Mouse (Mus musculus) limb, embryonic 13.5 days (tissue): ENCODE results near the gene Edc4. TPM values are rescaled to one million over a fixed set of nuclear protein-coding genes. Genes with fewer than 3 reads are reported as not detected.
A peak's percentile ranks its signal among the peaks of the same experiment; 100 is the strongest.
"Not testable (repeated sequence)": the region's sequence is repeated elsewhere in the genome, so short reads cannot be mapped to it uniquely, and the experiment has no call there.

Experiments used
- ATAC-seq: fragments of 200-750 bp; cut with Nextera tagmentation; 2 replicates; pipeline ENCODE4 v1.8.0; 2017; ENCODE audit warnings: low read depth, moderate number of reproducible peaks, moderate TSS enrichment; ENCODE audit not compliant: low FRiP score
- H3K27ac ChIP-seq: fragments of 300-500 bp; sonication (generic); 2 replicates; pipeline ENCODE4 v1.5.1; 2015; ENCODE audit warnings: inconsistent platforms, mild to moderate bottlenecking, moderate library complexity
- H3K27me3 ChIP-seq: fragments of 300-500 bp; sonication (generic); 2 replicates; pipeline ENCODE4 v1.6.1; 2015; ENCODE audit warnings: mild to moderate bottlenecking, inconsistent platforms
- H3K36me3 ChIP-seq: fragments of 300-500 bp; sonication (generic); 2 replicates; pipeline ENCODE4 v1.6.1; 2015; ENCODE audit warnings: inconsistent platforms, mild to moderate bottlenecking, moderate library complexity
- H3K4me1 ChIP-seq: fragments of 300-500 bp; sonication (generic); 2 replicates; pipeline ENCODE4 v1.6.1; 2015; ENCODE audit warnings: inconsistent platforms
- H3K4me2 ChIP-seq: fragments of 300-500 bp; sonication (generic); replicated peaks from 2 replicates; pipeline ENCODE4 v1.6.1; 2015; ENCODE audit warnings: inconsistent platforms, mild to moderate bottlenecking, moderate library complexity
- H3K4me3 ChIP-seq: fragments of 300-500 bp; sonication (generic); 2 replicates; pipeline ENCODE4 v1.5.1; 2015; ENCODE audit warnings: moderate library complexity, mild to moderate bottlenecking, inconsistent platforms
- H3K9ac ChIP-seq: fragments of 300-500 bp; sonication (generic); 2 replicates; pipeline ENCODE4 v1.6.1; 2015; ENCODE audit warnings: mild to moderate bottlenecking, inconsistent platforms
- H3K9me3 ChIP-seq: fragments of 300-500 bp; sonication (generic); 2 replicates; pipeline ENCODE4 v1.6.1; 2016; ENCODE audit warnings: inconsistent platforms
- WGBS: fragments of 180-500 bp; shearing (Covaris S2); methylation state at CpG from one replicate; pipeline ENCODE4 v1.1.7; 2015; 5-methylcytosine and 5-hydroxymethylcytosine counted together
- polyA plus RNA-seq: library from polyadenylated mRNA; unstranded; fragments of >200 nt; fragmentation: Nextera tagmentation; extraction: Ambion mirVana; gene quantifications from 2 replicates; pipeline ENCODE4 v1.2.1, GENCODE M21; 2015

The Edc4 gene
- 54.6 and 61.5 TPM in 2 replicates for polyA plus RNA-seq

DNA sequence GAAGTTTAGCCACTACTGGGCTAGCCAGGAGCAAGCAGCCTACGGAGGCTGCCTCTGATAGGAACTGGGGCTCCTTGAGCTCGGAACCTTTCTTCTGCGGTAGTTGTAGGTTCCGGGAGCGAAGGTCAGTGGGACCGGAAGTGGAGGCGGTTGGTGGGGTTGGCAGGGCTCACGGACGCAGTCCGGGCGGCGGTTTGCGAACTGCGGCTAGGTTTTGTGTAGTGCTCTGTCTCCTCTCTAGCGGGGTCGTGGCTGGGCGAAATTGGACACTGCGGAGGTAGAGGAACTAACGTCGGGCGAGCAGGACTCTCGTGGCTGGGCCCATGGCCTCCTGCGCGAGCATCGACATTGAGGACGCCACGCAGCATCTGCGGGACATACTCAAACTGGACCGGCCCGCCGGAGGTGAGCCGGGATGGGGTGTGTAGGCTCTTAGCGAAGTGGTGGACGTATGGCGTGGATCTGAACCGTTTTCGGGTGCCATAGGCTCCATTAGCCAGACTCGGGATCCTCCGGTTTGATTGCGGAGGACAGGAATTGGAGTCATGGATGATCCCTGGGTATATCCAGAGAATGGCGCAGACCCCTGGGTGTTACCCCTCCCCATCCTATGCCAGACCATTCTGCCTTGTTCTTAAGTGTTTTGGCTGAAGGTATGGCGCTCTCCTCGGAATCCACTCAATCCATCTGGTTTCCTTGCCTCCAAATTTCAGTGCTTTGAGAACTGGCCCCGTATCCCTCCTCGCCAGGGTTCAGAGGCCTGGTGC is at the start of gene Edc4:
Gene Edc4 (plus strand): TSS at position 128 of the 767 bp plus-strand sequence.
- Histone ChIP-seq H3K9me3 (no peaks in the 10 kb centered on the region), H3K27me3 (no peaks in the 10 kb centered on the region), H3K4me1 (peaks cover 24% of the 10 kb centered on the region), H3K9ac (peak within 1 kb of the TSS; percentile 90), H3K27ac (peak within 1 kb of the TSS; percentile 56; the same call in 1 of the 2 replicates), H3K4me3 (peak within 1 kb of the TSS; percentile 88), H3K36me3 (peaks cover 57% of the 10 kb centered on the region), H3K4me2 (peak within 1 kb of the TSS; percentile 86)
- peak; percentile 80 for ATAC-seq
- under 1% methylated on average over 45 of the region's 45 CpGs for WGBS

DNA sequence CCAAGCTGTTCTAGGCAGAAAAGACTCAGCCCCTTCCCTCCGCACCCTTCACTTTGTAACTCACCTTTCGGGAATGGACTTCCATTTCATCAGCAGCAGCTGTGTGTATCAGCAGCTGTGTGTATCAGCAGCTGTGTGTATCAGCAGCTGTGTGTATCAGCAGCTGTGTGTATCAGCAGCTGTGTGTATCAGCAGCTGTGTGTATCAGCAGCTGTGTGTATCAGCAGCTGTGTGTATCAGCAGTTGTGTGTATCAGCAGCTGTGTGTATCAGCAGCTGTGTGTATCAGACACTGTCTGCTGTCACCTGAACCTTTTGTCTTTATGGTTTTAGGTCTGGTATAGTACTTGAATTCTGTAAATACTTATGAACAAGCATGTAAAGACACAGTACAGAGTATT is 46.9 kb upstream of the Edc4 start:
- H3K4me1 ChIP-seq, ATAC-seq, H3K9ac ChIP-seq, H3K27me3 ChIP-seq, H3K36me3 ChIP-seq, H3K9me3 ChIP-seq, H3K27ac ChIP-seq, H3K4me3 ChIP-seq, H3K4me2 ChIP-seq: not testable (repeated sequence)
- WGBS, result 77% methylated on average over 2 of the region's 2 CpGs

DNA sequence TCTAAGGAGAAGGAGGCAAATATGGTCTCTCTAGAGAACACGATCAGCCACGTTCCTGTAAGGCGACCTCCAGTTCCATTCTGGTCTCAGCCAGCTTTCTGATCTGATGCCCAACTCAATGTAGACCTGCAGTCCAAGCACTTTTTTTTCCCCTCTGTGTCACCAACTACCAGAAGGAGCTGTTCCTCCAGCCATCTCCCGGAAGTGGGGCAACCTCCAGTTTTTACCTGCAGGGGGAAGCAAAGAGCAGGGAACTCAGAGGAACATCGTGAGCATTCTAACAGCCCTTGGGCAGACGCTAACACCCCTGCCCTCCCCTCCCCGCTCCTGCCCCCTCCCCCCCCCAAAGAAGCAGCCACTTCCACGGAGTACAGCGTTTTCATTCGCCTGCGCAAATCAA is 45.4 kb upstream of the Edc4 start:
- ATAC-seq, result no peak
- H3K9ac ChIP-seq, result no peak overlapping the region
- no peaks in the 10 kb centered on the region for H3K27me3 ChIP-seq
- no peaks in the 10 kb centered on the region for H3K4me1 ChIP-seq
- 27% methylated on average over 11 of the region's 11 CpGs for WGBS
- H3K4me3 ChIP-seq, result no peak overlapping the region
- 0 out of 2 replicates have a peak overlapping the region, but pooled peaks have one; percentile 11 for H3K4me2 ChIP-seq
- no peaks in the 10 kb centered on the region for H3K36me3 ChIP-seq
- H3K27ac ChIP-seq, result no peak overlapping the region
- H3K9me3 ChIP-seq, result no peaks in the 10 kb centered on the region

DNA sequence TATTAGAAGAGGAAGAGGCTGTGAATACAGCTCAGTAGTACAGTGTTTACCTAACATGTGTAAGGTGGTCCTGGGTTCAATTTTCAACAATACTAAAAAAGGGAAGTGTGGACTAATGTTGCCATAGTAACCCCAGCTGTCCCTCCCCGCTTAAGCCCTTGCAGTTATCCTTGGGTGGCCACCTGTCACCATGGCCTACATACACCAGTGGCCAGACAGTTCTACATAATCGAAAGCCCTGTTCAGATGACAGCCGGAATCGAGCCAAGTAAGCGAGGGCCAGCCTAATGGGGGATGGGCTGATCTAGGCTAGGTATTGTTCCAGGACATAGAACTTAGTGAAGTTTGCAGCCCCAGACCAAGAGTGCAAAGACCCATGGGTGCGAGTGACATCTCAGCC is 43.7 kb upstream of the Edc4 start:
- no peak overlapping the region for H3K9ac ChIP-seq
- 84% methylated on average over 6 of the region's 6 CpGs for WGBS
- ATAC-seq, result no peak

DNA sequence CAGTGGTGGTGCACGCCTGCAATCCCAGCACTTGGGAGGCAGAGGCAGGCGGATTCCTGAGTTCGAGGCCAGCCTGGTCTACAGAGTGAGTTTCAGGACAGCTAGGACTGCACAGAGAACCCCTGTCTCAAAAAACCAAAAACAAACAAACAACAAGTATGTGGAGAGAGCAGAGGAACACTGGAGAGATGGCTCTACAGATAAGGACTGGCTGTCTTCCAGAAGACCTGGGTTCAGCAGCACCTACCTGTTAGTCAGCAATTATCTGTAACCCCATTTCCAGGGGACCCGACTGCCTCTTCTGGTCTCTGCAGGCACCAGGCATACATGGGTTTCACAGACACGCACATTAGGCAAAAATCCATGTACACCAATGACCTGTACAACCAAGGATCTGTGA is 41.5 kb upstream of the Edc4 start:
- Histone ChIP-seq H3K4me1 (no peaks in the 10 kb centered on the region), H3K27ac (no peak overlapping the region), H3K36me3 (peaks cover 30% of the 10 kb centered on the region), H3K27me3 (no peaks in the 10 kb centered on the region), H3K9me3 (no peaks in the 10 kb centered on the region), H3K4me3 (no peak overlapping the region), H3K4me2 (no peak overlapping the region), H3K9ac (no peak overlapping the region)
- no peak for ATAC-seq
- 86% methylated on average over 5 of the region's 5 CpGs for WGBS

More for the DNA sequence above, 43.7 kb upstream of the Edc4 start:
- H3K36me3 ChIP-seq, result peaks cover 11% of the 10 kb centered on the region
- H3K4me3 ChIP-seq, result no peak overlapping the region
- H3K27me3 ChIP-seq, result no peaks in the 10 kb centered on the region
- no peaks in the 10 kb centered on the region for H3K4me1 ChIP-seq
- no peaks in the 10 kb centered on the region for H3K9me3 ChIP-seq
- no peak overlapping the region for H3K27ac ChIP-seq
- no peak overlapping the region for H3K4me2 ChIP-seq

DNA sequence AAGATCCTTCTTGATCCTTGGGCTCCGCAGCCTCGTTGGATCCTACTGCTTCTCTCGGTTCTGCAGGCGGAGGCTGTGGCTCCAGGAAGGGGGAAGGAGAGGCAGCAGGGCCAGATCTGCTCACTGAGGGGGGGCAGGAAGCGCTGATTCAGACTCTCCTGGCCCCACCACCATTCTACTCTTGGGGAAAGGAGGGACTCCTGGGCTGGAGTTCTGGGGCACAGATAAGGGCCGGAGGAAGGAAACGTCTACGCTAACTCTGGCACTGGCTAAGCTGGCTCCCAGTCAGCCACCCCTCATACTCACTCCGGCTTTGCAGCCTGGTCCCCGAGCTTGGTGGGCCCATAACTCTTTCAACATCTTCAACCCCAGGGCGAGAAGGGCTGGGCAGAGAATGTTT is 34.0 kb upstream of the Edc4 start:
- Histone ChIP-seq H3K4me2 (no peak overlapping the region), H3K4me3 (no peak overlapping the region), H3K36me3 (peaks cover 79% of the 10 kb centered on the region), H3K27ac (no peak overlapping the region), H3K4me1 (peaks cover 8% of the 10 kb centered on the region), H3K9me3 (no peaks in the 10 kb centered on the region), H3K9ac (no peak overlapping the region), H3K27me3 (no peaks in the 10 kb centered on the region)
- WGBS, result 89% methylated on average over 11 of the region's 11 CpGs
- no peak for ATAC-seq

DNA sequence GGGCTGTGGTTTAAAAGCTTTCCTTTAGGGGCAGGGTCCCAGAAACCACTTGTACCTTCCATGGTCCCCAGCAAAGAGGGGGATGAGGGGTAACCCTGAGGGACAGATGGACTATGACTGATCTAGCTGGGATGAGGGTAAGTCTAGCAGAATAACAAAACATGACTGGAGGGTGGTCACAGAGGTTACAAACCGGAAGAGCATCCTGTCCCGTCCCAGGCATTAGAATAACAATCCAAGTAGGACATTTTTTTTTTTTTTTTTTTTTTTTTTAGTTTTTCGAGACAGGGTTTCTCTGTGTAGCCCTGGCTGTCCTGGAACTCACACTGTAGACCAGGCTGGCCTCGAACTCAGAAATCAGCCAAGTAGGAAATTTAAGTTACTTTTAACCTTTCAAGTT is 30.7 kb upstream of the Edc4 start:
- 88% methylated on average over 4 of the region's 4 CpGs for WGBS
- Histone ChIP-seq H3K4me1 (peaks cover 12% of the 10 kb centered on the region), H3K4me3 (no peak overlapping the region), H3K36me3 (peaks cover 49% of the 10 kb centered on the region), H3K4me2 (peak overlapping the region; percentile 70), H3K9me3 (no peaks in the 10 kb centered on the region), H3K27ac (no peak overlapping the region), H3K27me3 (no peaks in the 10 kb centered on the region), H3K9ac (no peak overlapping the region)
- no peak for ATAC-seq

DNA sequence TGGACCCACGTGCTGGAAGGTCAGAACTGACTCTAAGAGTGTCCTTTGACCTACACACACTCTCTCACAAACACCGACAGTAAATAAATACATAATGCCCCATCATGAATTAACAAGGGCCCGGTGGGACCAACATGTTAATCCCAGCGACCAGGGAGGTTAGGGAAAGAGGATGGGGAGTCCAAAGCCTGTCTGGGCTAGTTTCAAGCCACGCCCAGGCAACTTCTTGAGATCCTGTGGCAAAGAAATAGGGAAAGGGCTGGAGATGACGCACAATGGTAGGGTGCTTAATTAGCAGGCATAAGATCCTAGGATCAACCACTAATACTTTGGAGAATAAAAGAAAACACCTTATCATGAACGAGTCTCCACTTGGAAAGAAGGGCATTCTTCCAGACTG is 30.1 kb upstream of the Edc4 start:
- H3K36me3 ChIP-seq, result peaks cover 43% of the 10 kb centered on the region
- H3K4me2 ChIP-seq, result peak overlapping the region; percentile 70
- H3K9me3 ChIP-seq, result no peaks in the 10 kb centered on the region
- no peak for ATAC-seq
- no peaks in the 10 kb centered on the region for H3K27me3 ChIP-seq
- H3K4me3 ChIP-seq, result peak overlapping the region; percentile 24
- no peak overlapping the region for H3K27ac ChIP-seq
- no peak overlapping the region for H3K9ac ChIP-seq
- peaks cover 12% of the 10 kb centered on the region for H3K4me1 ChIP-seq
- WGBS, result 70% methylated on average over 7 of the region's 7 CpGs

DNA sequence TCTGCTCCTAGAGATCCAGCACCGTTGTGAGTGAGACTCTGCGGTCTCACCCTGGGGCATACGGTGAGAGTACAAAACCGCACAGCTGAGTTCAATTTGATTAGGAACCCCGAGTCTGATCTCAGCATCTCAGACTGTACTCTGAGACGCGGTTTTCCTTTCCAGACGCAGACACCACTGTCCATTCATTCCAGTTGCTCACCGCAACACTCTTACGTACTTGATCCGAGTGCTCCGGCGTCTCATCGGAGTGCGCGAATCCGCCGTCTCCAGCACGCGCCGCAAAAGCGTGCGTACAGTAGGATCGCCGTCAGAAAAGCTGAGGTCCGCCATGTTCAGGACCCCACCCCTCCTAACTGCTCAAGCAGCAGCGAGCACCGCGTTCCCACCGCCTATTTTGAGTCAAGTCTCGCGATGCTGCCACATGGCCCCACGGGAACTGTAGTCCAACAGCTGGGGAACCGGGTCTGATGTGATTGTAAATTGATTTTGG is 29.0 kb upstream of the Edc4 start:
- under 1% methylated on average over 34 of the region's 34 CpGs for WGBS
- peak overlapping the region; percentile 76 for H3K4me3 ChIP-seq
- no peaks in the 10 kb centered on the region for H3K9me3 ChIP-seq
- H3K27me3 ChIP-seq, result no peaks in the 10 kb centered on the region
- H3K4me2 ChIP-seq, result peak overlapping the region; percentile 70
- peak overlapping the region; percentile 85 for H3K27ac ChIP-seq
- H3K4me1 ChIP-seq, result peaks cover 21% of the 10 kb centered on the region
- peaks cover 32% of the 10 kb centered on the region for H3K36me3 ChIP-seq
- H3K9ac ChIP-seq, result peak overlapping the region; percentile 81
- peak; percentile 84 for ATAC-seq

DNA sequence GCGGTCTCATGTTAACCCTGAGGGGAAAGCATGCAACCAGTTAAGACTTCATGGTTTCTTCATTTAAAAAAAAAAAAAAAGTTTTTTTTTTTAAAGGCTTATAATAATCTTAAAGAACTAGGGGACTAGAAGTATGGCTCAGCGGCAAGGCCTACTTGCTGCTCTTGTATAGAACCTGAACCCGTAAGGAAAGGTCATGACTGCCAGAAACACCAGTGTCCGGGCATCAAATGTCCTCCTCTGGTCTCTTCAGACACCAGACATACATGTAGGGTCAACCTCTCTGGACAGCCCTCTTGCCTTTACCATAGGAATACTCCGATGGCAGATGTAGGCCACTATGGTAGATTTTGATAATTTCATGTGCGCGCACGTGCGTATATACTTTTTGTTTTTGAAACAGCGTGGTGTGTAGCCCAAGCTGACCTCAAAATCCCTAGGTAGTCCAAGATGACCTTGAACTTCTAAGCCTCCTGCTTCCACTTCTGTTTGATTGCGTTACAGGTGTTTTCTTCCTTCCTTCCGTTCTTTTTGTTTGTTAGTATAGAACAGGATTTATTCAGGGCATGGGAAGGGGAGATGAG is 28.4 kb upstream of the Edc4 start:
- 83% methylated on average over 12 of the region's 12 CpGs for WGBS
- Histone ChIP-seq H3K4me3 (peak overlapping the region; percentile 76; the same call in 1 of the 2 replicates), H3K4me1 (peaks cover 27% of the 10 kb centered on the region), H3K4me2 (peak overlapping the region; percentile 70; the same call in 1 of the 2 replicates), H3K9me3 (no peaks in the 10 kb centered on the region), H3K9ac (no peak overlapping the region), H3K27me3 (no peaks in the 10 kb centered on the region), H3K36me3 (peaks cover 26% of the 10 kb centered on the region), H3K27ac (no peak overlapping the region)
- ATAC-seq, result no peak

DNA sequence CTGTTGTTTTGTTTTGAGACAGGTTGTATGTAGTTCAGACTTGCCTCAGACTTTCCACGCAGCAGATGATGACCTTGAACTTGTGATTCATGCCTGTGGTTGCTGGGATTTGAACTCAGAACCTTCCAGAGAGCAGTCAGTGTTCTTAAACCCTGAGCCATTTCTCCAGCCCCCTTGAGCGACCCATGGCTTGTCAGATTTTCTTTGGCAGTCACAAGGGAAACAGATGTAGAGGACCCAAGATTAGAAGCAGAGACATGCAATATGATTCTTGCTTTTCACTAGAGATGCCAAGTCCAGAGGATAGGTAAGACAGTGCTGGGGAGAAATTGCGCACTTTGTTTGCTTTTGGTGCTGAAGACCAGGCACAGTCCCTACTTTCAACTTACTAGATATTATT is 27.5 kb upstream of the Edc4 start, which contains the start of gene Cenpt:
Gene Cenpt (minus strand): TSS at position 101 of the 400 bp plus-strand sequence.
- 0 out of 2 replicates have a peak within 1 kb of the TSS, but pooled peaks have one; percentile 70 for H3K4me2 ChIP-seq
- H3K9ac ChIP-seq, result no peak within 1 kb of the TSS
- ATAC-seq, result no peak
- H3K9me3 ChIP-seq, result no peaks in the 10 kb centered on the region
- peaks cover 36% of the 10 kb centered on the region for H3K4me1 ChIP-seq
- no peaks in the 10 kb centered on the region for H3K27me3 ChIP-seq
- H3K27ac ChIP-seq, result no peak within 1 kb of the TSS
- 0 out of 2 replicates have a peak within 1 kb of the TSS, but pooled peaks have one; percentile 76 for H3K4me3 ChIP-seq
- H3K36me3 ChIP-seq, result peaks cover 20% of the 10 kb centered on the region
- WGBS, result 90% methylated on average over 3 of the region's 3 CpGs

DNA sequence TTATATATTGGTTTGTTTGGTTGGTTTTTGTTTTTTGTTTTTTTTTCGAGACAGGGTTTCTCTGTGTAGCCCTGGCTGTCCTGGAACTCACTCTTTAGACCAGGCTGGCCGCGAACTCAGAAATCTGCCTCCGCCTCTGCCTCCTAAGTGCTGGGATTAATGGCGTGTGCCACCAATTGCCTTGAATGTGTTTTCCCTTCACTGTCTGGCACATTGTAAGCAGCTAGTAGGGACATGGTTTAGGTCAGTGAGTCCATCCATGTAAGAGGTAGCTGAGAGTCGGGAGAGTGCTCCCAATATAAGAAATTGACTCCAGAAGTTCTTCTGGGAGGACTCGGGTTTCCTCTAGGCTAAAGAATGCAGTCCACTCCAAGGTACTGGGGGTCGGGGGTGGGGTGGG is 26.4 kb upstream of the Edc4 start:
- Histone ChIP-seq H3K27ac (peak overlapping the region; percentile 33; the same call in 1 of the 2 replicates), H3K4me2 (peak overlapping the region; percentile 45), H3K4me1 (peaks cover 47% of the 10 kb centered on the region), H3K9me3 (no peaks in the 10 kb centered on the region), H3K9ac (no peak overlapping the region; the same call in 1 of the 2 replicates), H3K36me3 (peaks cover 16% of the 10 kb centered on the region), H3K4me3 (peak overlapping the region; percentile 84), H3K27me3 (no peaks in the 10 kb centered on the region)
- 21% methylated on average over 8 of the region's 8 CpGs for WGBS
- no peak; the same call in 1 of the 2 replicates for ATAC-seq
